Mouse (Mus musculus) embryonic fibroblast, embryonic 13.5 days (primary cell): ENCODE results near the gene Pacs2. TPM values are rescaled to one million over a fixed set of nuclear protein-coding genes. Genes with fewer than 3 reads are reported as not detected.

Source experiments
- H3K27ac ChIP-seq: 2 replicates; pipeline ENCODE4 v1.5.1; 2012; ENCODE audit warnings: low read length, control low read depth, inconsistent platforms; ENCODE audit not compliant: insufficient read depth
- H3K4me1 ChIP-seq: 2 replicates; pipeline ENCODE4 v1.6.1; 2011; ENCODE audit warnings: low read length; ENCODE audit not compliant: control insufficient read depth, insufficient read depth
- H3K4me3 ChIP-seq: 2 replicates; pipeline ENCODE4 v1.5.1; 2011; ENCODE audit warnings: mild to moderate bottlenecking, control low read depth, low read length; ENCODE audit not compliant: insufficient read depth
- CTCF ChIP-seq: IDR thresholded peaks from 2 replicates; pipeline ENCODE4 v1.5.1; 2011; ENCODE audit warnings: mild to moderate bottlenecking, control low read depth, low read length, moderate library complexity, borderline replicate concordance; ENCODE audit not compliant: insufficient read depth
- POLR2A ChIP-seq: IDR thresholded peaks from 2 replicates; pipeline ENCODE4 v1.6.1; 2011; ENCODE audit warnings: low read depth, mild to moderate bottlenecking, control low read depth, low read length, moderate library complexity
- polyA plus RNA-seq: library from polyadenylated mRNA; stranded (reverse); fragments of >200 nt; gene quantifications from 2 replicates; pipeline ENCODE4 v1.2.4, GENCODE M21; 2011; ENCODE audit warnings: low read depth; ENCODE audit not compliant: missing spikeins, insufficient read length

The Pacs2 gene
- polyA plus RNA-seq, 1 experiment: 44.5 TPM

- peaks cover 7% of the 10 kb centered on the region; the same call in 1 of the 2 replicates for H3K4me1 ChIP-seq
- no peak overlapping the region for H3K27ac ChIP-seq
- H3K4me3 ChIP-seq: no peak overlapping the region
- TF ChIP-seq CTCF (no peak), POLR2A (no peak)
Observed at GRCm38 (mm10) chr12:113056089-113056488, 41.8 kb downstream of the Pacs2 start.

DNA sequence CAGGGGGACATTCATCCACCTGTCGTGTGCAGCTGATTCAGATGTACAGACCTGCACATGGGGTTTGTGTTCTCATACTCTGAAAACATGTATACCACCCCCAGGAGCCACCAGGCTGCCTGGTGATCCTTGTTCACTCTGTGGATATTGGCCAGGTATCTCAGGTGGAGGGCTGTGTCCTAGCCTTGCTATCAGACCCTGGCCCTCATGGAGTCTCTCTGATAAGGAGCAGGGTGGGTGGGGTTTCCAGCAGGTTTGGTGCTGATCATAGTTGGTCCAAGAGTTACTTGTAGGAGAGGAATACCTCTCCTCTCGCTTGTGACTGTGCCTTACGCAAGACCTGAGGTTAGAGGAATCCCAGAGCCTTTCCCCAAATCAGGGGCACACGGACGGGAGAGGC, 45.9 kb downstream of the Pacs2 start:
- Histone ChIP-seq H3K4me1 (no peaks in the 10 kb centered on the region), H3K4me3 (no peak overlapping the region), H3K27ac (no peak overlapping the region)
- TF ChIP-seq CTCF: no peak
- no peak for TF ChIP-seq POLR2A

DNA sequence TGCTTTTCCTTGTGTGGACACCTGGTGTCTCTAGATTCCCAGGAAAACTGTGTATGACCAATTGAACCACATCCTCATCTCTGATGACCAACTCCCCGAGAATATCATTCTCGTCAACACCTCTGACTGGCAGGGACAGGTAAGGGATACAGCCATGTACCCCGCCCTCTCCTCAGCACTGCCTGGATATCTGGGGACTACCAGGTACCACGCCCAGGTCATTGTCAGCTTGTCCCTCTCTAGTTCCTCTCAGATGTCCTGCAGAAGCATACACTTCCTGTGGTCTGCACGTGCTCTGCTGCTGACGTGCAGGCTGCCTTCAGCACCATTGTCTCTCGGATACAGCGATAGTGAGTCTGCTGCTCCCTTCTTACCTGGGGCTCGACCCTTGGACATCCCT, 47.3 kb downstream of the Pacs2 start:
- TF ChIP-seq CTCF: no peak
- no peak for TF ChIP-seq POLR2A
- Histone ChIP-seq H3K27ac (no peak overlapping the region), H3K4me1 (no peaks in the 10 kb centered on the region), H3K4me3 (no peak overlapping the region)

DNA sequence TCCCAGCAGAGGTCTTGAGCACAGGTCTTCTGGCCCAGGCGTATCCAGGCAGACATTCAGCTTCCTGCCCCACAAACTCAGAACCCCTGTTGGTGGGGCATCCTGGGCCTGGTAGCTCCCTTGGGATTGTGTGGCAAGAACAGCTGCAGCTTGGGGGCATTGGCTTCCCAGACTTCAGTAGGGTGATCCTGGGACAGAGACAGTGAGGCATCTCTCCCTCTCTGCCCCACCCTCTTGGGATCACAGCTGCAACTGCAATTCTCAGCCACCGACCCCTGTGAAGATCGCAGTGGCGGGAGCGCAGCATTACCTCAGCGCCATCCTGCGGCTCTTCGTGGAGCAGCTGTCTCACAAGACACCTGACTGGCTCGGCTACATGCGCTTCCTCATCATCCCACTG, 47.9 kb downstream of the Pacs2 start:
- no peak overlapping the region for H3K4me3 ChIP-seq
- no peaks in the 10 kb centered on the region for H3K4me1 ChIP-seq
- TF ChIP-seq POLR2A: no peak
- TF ChIP-seq CTCF: no peak
- no peak overlapping the region for H3K27ac ChIP-seq

DNA sequence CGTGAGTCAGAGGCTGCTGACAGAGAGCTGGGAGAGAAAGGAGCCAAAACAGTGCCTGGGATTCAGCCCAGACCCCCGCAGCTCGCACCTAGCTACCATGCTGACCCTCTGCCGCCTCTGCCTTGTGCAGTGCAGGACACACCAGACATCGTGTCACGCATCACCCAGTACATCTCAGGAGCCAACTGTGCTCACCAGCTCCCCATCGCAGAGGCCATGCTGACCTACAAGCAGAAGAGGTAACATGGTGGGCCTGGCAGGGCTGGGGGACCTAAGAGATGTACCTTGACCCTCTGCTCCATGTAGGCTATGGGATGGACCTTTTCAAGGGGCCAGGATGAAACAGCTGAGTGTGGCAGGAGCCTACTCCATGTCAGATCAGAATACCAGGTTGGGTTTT, 49.4 kb downstream of the Pacs2 start:
- no peak overlapping the region for H3K27ac ChIP-seq
- no peak overlapping the region for H3K4me3 ChIP-seq
- H3K4me1 ChIP-seq: no peaks in the 10 kb centered on the region
- no peak for TF ChIP-seq CTCF
- no peak for TF ChIP-seq POLR2A

DNA sequence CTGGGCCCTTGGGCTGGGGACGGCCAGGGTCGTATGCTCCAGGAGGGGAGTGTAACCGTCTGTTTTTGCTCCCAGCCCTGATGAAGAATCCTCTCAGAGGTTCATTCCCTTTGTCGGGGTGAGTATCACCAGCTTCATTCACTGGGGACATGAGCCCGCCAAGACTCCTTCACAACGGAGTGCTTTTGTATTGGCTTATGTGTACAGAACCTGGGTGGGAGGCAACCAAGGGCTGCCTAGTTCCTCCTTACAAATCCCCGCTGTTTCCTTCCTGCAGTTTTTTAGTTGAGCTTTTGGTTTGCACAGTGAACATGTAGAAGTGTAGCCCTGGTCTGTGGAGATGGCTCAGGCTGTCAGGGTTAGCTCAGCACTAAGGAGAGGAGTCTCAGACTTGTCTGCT, 53.7 kb downstream of the Pacs2 start:
- TF ChIP-seq CTCF (no peak), POLR2A (no peak)
- H3K27ac ChIP-seq: no peak overlapping the region
- H3K4me1 ChIP-seq: no peaks in the 10 kb centered on the region
- H3K4me3 ChIP-seq: no peak overlapping the region

DNA sequence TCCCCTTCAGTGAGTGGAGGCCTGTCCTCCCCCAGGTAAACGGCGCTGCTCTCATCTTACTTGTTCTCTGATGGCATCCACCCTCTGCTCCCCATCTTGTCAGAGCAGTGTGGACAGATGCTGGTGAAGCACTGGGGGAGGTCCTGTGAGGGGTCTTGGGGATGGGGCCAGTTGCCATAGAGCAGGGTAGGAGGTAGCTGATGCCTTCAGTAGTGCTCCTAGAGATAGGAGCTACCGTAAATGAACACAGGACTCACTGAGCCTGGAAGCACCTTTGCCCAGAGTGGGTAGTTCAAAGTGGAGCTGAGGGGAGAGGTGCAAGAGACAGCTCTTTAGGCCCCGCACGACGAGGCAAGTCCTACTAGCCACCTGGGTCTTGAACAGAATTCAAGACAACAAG, 55.1 kb downstream of the Pacs2 start:
- no peak for TF ChIP-seq POLR2A
- no peak for TF ChIP-seq CTCF
- H3K4me1 ChIP-seq: no peaks in the 10 kb centered on the region
- H3K27ac ChIP-seq: no peak overlapping the region
- H3K4me3 ChIP-seq: no peak overlapping the region

- Histone ChIP-seq H3K4me3 (no peak overlapping the region), H3K4me1 (no peaks in the 10 kb centered on the region), H3K27ac (no peak overlapping the region)
- TF ChIP-seq CTCF: no peak
- no peak for TF ChIP-seq POLR2A
Observed at GRCm38 (mm10) chr12:113071321-113071720, 57.0 kb downstream of the Pacs2 start.

GRCm38 (mm10) chr12:113071827-113072226, 57.5 kb downstream of the Pacs2 start:
- H3K27ac ChIP-seq: no peak overlapping the region
- no peaks in the 10 kb centered on the region for H3K4me1 ChIP-seq
- no peak overlapping the region for H3K4me3 ChIP-seq
- TF ChIP-seq POLR2A: no peak
- no peak for TF ChIP-seq CTCF

DNA sequence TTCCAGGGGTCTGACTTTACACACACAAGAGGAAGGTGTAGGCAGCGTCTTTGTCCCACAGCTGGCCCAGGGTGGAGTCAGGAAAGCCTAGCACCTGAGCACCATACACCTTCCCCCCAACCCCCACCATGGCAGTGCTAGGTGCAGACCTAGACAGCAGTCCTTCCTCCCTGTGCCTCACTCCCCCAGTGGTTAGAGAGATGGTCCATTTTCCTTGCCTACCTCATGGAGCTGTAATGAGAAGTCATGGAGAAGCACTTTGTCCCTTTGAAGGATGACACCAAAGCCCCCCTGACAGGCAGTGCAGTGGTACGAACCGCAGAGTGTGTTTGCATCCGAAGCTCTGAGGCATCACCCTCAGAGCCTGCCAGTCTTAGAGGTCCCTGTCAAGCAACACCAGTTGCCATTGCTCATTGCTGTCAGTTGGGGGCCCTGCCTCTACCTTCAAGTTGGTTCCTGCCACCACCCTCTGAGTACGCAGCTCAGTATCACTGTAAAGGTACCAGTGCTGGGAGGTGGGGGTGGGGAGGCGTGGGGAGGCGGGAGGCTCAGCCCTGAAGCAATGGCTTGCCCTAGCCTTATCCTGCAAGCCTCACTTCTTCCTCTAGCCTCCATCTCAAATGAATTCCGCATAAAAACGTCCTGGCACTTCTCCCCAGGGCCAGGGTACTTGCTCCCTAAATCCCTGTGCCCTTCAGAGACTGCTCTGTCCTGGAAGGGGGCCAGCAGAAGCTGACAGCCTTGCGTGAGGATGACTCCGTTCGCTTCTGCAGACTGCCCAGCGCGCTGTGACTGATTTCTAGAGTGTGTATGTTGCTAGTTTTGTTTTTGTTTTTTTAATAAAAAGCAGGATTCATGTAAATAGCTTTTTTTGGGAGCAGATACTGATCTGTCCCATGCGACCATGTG, 59.4 kb downstream of the Pacs2 start:
- no peak overlapping the region for H3K27ac ChIP-seq
- 0 out of 2 replicates have a peak, but pooled peaks have one; percentile 8 for TF ChIP-seq CTCF
- TF ChIP-seq POLR2A: no peak
- no peaks in the 10 kb centered on the region for H3K4me1 ChIP-seq
- H3K4me3 ChIP-seq: no peak overlapping the region
